Mouse (Mus musculus) midbrain, embryonic 10.5 days (tissue): ENCODE measurements around the gene Baiap2. TPM values are rescaled to one million over a fixed set of nuclear protein-coding genes. Genes with fewer than 3 reads are reported as not detected.
A peak's percentile ranks its signal among the peaks of the same experiment; 100 is the strongest.

Experiments used
- DNase-seq: peaks from one replicate; pipeline ENCODE4 v3.0.0-alpha.2; 2017; ENCODE audit warnings: low spot score
- H3K27ac ChIP-seq: fragments of 300-500 bp; sonication (generic); replicated peaks from 2 replicates; pipeline ENCODE4 v1.5.1; 2016; ENCODE audit warnings: mild to moderate bottlenecking
- H3K27me3 ChIP-seq: fragments of 300-500 bp; sonication (generic); 2 replicates; pipeline ENCODE4 v1.6.1; 2016; ENCODE audit warnings: low read depth, mild to moderate bottlenecking; ENCODE audit not compliant: poor library complexity, severe bottlenecking
- H3K36me3 ChIP-seq: fragments of 300-500 bp; sonication (generic); 2 replicates; pipeline ENCODE4 v1.6.1; 2016; ENCODE audit warnings: mild to moderate bottlenecking, moderate library complexity
- H3K4me1 ChIP-seq: fragments of 300-500 bp; sonication (generic); 2 replicates; pipeline ENCODE4 v1.6.1; 2016
- H3K4me3 ChIP-seq: fragments of 300-500 bp; sonication (generic); 2 replicates; pipeline ENCODE4 v1.5.1; 2016; ENCODE audit warnings: mild to moderate bottlenecking, moderate library complexity
- H3K9me3 ChIP-seq: fragments of 300-500 bp; sonication (generic); replicated peaks from 2 replicates; pipeline ENCODE4 v1.6.1; 2016; ENCODE audit warnings: mild to moderate bottlenecking
- WGBS: fragments of 180-500 bp; shearing (Covaris S2); methylation state at CpG from one replicate; pipeline ENCODE4 v1.1.7; 2016; 5-methylcytosine and 5-hydroxymethylcytosine counted together
- polyA plus RNA-seq: library from polyadenylated mRNA; unstranded; fragments of >200 nt; fragmentation: Nextera tagmentation; extraction: Ambion mirVana; gene quantifications from 2 replicates; pipeline ENCODE4 v1.2.1, GENCODE M21; 2016

Gene Baiap2
- 9.4 and 11.3 TPM in 2 replicates for polyA plus RNA-seq

DNA sequence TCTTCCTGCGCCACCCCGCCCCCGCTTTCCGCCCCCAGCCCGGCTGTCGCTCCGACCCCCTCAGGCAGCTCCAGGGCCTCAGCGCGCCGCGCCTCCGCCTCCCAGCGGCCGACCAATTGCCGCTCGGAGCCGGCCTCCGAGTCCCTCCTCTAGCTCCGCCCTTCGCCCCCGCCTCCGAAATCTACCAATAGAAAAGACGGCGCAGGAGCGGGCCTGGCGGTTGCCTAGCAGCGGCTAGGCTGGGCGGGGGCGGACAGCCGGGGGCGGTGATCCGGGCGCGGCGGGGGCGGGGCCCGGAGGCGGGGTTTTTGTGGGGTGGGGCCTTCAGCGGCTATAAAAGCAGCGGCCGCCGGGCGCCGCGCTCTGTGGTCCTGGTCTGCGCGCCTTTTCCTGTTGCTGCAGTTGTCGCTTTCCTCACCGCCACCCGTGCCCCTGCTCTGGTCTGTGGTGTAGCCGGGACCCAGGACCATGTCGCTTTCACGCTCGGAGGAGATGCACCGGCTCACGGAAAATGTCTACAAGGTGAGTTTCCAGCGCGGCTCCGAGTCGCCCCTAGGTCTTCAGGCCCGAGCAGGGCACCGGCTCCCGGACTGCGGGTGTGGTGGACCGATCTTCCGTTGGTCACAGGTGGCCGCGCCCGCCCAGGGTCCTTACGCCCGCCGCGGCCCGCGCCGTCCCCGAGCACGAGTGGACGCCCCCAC lies at the start of gene Baiap2:
TSS of gene Baiap2 (plus strand) at position 37 of the 701 bp plus-strand sequence.
- H3K36me3 ChIP-seq: no peaks in the 10 kb centered on the region
- peak; percentile 99 for DNase-seq
- peak within 1 kb of the TSS; percentile 85 for H3K4me3 ChIP-seq
- peaks cover 65% of the 10 kb centered on the region for H3K4me1 ChIP-seq
- peaks cover 62% of the 10 kb centered on the region for H3K27me3 ChIP-seq
- WGBS: under 1% methylated on average over 79 of the region's 79 CpGs
- no peaks in the 10 kb centered on the region for H3K9me3 ChIP-seq
- H3K27ac ChIP-seq: peak within 1 kb of the TSS; percentile 86

DNA sequence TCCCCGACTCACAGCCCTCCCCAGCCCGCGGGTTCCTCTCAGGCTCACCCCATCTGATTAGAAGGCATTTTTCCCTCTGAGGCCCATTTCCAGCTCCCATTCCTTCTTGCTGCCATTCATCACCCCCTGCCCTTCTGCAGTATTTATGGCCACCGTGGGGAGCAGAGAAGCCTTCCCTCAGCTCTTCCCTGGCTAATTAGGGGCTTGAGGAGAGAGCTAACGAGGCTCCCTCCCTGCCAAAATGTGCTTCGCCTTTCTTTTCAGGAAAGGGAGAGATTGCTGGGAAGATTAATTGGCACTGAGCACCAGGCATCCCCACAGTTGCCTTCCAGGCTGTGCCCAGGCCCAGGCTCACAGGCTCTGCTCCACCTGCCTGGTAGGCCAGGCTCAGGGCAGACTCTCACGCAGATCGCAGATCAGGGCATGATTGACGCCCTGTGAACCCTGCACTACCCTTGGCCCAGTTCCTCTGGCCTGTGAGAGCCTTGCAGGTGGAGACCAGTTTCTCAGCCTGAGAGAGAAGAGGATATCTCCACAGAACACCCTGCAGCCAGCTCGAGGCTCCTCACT lies 48.8 kb upstream of the Baiap2 start:
- Histone ChIP-seq H3K27me3 (no peaks in the 10 kb centered on the region), H3K4me3 (no peak overlapping the region), H3K4me1 (peaks cover 1% of the 10 kb centered on the region), H3K27ac (no peak overlapping the region), H3K36me3 (peaks cover 90% of the 10 kb centered on the region), H3K9me3 (no peaks in the 10 kb centered on the region)
- no peak for DNase-seq
- WGBS: 85% methylated on average over 10 of the region's 10 CpGs

DNA sequence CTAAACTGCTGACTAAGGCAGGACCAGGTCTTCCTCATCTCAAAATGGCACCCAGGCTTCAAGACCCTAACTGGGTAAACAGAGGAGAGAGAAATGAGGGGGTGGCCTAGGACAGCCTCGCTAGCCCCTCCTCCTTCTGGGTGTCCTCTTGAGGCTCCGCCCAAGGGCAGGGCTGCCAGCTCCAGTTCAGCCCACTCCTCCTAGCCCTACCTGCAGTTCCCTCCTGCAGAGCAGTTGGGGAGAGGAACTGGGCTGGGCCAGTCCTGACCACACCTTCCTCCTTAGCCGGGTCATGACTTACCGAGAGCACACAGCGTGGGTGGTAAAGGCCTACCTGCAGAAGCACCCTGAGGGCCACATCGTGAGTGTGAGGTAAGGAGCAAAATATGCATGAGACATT lies 47.9 kb upstream of the Baiap2 start:
- Histone ChIP-seq H3K4me3 (no peak overlapping the region), H3K27ac (no peak overlapping the region), H3K4me1 (peaks cover 10% of the 10 kb centered on the region), H3K9me3 (no peaks in the 10 kb centered on the region), H3K36me3 (peaks cover 89% of the 10 kb centered on the region), H3K27me3 (no peaks in the 10 kb centered on the region)
- WGBS: 76% methylated on average over 6 of the region's 6 CpGs
- no peak for DNase-seq

DNA sequence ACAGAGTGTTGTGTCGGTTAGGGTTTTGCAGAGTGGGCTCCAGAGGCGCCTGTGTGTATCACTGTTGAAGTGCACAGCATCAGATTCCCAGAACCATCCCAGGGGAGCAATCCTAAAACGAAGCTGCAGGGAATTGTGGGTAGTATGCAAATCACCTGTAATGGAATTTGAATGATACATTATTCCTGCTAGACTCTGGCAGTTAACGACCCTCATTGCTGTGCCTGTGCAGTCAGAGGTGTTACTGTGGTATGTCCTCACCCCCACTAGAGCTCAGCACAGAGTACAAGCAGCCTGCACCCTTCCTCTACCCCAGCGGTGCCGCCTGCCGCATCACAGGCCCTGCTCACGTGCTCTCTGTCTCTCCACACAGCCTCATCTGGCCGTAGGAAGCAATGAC lies 45.5 kb upstream of the Baiap2 start:
- Histone ChIP-seq H3K9me3 (no peaks in the 10 kb centered on the region), H3K27me3 (no peaks in the 10 kb centered on the region), H3K4me1 (peaks cover 12% of the 10 kb centered on the region), H3K27ac (no peak overlapping the region), H3K4me3 (no peak overlapping the region), H3K36me3 (peaks cover 67% of the 10 kb centered on the region)
- no peak for DNase-seq
- WGBS: 94% methylated on average over 9 of the region's 9 CpGs

DNA sequence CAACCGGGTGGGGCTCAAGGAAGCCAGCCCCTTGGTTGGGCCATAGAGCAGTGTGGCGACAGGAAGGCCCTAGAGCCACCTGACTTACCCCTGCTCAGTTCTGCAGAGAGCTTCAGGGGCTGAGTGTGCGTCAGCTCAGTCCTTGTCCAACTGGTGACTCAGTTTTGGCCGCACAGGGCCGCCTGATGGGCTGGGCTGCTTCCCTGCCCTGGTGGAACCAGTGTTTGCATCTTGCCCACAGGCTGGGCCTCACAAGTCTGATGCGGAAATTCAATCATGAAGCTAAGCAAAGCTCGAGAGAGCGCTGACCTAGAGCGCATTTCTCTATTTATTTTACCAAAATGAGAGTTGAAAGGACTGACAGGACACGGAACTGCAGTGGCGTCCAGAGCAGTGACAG lies 43.6 kb upstream of the Baiap2 start:
- no peak overlapping the region for H3K4me3 ChIP-seq
- H3K9me3 ChIP-seq: no peaks in the 10 kb centered on the region
- H3K36me3 ChIP-seq: peaks cover 54% of the 10 kb centered on the region
- H3K4me1 ChIP-seq: peaks cover 12% of the 10 kb centered on the region
- 0 out of 2 replicates have a peak overlapping the region, but pooled peaks have one; percentile 17 for H3K27ac ChIP-seq
- no peaks in the 10 kb centered on the region for H3K27me3 ChIP-seq
- 89% methylated on average over 11 of the region's 11 CpGs for WGBS
- no peak for DNase-seq

DNA sequence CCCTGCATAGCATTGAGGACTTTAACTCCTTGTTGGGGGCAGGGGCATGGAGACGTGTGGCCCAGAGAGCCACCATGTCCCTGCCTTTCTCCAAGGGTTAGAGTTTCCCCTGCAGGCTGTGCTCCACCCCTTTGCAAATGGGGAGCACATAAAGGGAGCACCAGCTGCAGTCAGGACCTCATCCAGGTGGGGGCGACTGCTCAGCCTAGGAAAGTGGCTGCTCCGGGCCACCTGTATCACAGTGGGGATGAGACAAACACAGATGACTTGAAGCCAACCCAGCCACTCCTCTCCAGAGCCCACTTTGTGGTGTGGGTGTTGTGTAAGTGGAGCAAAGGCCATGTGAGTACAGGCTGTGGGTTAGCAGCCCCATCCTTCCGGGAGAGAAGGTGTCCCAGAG lies 41.4 kb upstream of the Baiap2 start:
- H3K27me3 ChIP-seq: no peaks in the 10 kb centered on the region
- DNase-seq: no peak
- no peak overlapping the region for H3K4me3 ChIP-seq
- WGBS: 83% methylated on average over 4 of the region's 4 CpGs
- peaks cover 32% of the 10 kb centered on the region for H3K36me3 ChIP-seq
- H3K9me3 ChIP-seq: no peaks in the 10 kb centered on the region
- H3K27ac ChIP-seq: no peak overlapping the region
- peaks cover 20% of the 10 kb centered on the region for H3K4me1 ChIP-seq

DNA sequence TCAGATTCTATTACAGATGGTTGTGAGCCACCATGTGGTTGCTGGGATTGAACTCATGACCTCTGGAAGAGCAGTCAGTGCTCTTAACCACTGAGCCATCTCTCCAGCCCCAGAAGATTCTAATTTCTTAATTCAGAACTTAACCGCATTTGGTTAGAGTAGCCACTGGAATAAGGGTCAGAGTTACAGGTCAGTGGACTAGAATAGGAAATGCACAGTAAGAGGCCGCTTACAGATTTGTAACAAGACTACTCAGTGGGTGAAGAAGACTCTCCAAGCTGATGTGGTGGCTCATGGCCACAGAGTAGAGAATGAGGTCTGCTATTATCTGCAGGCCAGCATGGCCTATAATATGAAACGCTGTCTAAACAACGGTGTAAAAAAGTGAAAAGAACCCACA lies 39.7 kb upstream of the Baiap2 start:
- no peak for DNase-seq
- Histone ChIP-seq H3K4me3 (no peak overlapping the region), H3K27ac (no peak overlapping the region), H3K4me1 (peaks cover 26% of the 10 kb centered on the region), H3K9me3 (no peaks in the 10 kb centered on the region), H3K27me3 (no peaks in the 10 kb centered on the region), H3K36me3 (peaks cover 17% of the 10 kb centered on the region)
- WGBS: 81% methylated on average over 4 of the region's 4 CpGs

DNA sequence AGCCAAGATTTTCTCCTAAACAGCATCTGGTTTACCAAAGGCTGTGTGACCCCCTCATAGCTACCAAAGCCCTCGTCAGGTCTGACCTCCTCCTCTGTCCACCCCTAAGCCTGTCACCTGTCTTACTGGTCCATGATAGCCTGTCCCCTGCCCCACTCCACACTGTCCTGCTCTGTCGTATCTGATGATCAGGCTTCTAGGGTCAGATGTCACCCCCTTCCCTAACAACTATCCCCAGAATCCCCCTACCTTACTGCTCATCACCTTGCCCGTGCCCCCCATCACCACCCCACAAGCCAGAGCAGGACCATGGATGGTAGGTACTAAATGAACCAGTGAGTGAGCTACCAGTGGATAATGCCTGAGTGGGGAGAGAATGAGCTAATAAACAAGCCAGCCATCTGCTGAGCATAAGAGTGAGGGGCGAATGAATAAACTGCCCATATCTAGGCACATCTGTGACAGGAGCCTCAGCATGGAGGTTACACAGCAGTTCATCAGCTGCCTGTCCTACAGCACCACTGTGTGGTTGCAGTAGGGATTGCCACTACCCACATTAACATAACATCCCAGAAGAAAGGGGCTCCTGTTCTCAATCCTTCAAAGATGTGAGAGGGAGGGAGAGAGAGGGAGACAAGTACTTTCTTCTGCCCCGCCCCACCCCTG lies 37.8 kb upstream of the Baiap2 start:
- no peaks in the 10 kb centered on the region for H3K36me3 ChIP-seq
- no peak overlapping the region for H3K4me3 ChIP-seq
- H3K27ac ChIP-seq: no peak overlapping the region
- no peaks in the 10 kb centered on the region for H3K27me3 ChIP-seq
- no peaks in the 10 kb centered on the region for H3K9me3 ChIP-seq
- peak; percentile 66 for DNase-seq
- H3K4me1 ChIP-seq: peaks cover 26% of the 10 kb centered on the region
- 46% methylated on average over 5 of the region's 5 CpGs for WGBS

DNA sequence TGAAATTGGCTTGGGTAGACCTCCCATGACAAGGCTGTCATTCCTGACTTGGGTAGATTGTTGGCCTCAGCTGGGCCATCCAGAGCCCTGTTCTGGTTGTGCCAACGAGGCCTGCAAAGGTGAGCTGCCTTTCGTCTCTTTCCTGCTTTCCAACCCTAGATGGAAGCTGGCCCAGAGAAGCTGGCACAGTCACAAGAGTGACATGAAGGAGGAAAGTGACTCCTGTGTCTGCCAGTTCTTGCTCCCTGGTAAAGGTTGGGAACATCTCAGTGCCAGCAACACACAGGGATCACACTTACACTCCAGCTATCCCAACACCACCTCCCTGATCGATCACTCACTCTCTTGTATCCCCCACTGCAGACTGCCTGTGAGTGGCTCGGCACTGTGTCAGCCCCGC lies 36.8 kb upstream of the Baiap2 start:
- Histone ChIP-seq H3K36me3 (no peaks in the 10 kb centered on the region), H3K27ac (no peak overlapping the region), H3K4me3 (no peak overlapping the region), H3K9me3 (no peaks in the 10 kb centered on the region), H3K27me3 (no peaks in the 10 kb centered on the region), H3K4me1 (peaks cover 28% of the 10 kb centered on the region)
- 87% methylated on average over 5 of the region's 5 CpGs for WGBS
- DNase-seq: no peak

DNA sequence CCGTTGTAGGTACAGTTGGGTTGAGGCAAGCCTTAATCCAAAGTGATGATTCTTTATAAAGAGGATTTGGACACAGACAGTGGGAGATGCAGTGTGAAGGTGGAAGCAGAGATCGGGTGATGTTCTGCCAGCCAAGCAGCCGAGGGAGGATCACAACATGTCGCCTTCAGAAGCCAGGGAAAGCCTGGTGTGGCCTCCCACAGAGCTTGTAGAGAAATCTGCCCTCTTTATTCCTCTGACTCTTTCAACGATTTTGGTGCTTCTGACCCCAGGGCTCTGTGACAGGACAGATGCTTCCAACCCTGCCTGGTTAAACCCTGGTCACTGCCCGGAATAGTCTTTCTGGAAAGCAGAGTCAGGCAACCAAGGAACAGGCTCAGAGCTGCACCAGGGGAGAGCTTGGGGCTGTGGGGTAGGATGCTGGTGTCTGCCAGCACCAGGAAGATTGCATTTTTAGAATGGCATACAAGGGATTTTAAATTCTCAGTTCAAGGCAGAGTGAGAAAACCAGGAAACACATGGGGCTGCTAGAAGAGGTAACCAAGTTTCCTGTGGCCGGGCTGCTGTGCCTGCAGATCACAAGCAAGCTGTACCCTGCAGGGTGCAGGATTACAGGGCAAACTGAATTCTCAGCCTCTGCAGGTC lies 35.4 kb upstream of the Baiap2 start:
- Histone ChIP-seq H3K4me3 (no peak overlapping the region), H3K36me3 (no peaks in the 10 kb centered on the region), H3K9me3 (no peaks in the 10 kb centered on the region), H3K27ac (no peak overlapping the region), H3K4me1 (peaks cover 28% of the 10 kb centered on the region), H3K27me3 (no peaks in the 10 kb centered on the region)
- no peak for DNase-seq
- WGBS: 28% methylated on average over 7 of the region's 7 CpGs

DNA sequence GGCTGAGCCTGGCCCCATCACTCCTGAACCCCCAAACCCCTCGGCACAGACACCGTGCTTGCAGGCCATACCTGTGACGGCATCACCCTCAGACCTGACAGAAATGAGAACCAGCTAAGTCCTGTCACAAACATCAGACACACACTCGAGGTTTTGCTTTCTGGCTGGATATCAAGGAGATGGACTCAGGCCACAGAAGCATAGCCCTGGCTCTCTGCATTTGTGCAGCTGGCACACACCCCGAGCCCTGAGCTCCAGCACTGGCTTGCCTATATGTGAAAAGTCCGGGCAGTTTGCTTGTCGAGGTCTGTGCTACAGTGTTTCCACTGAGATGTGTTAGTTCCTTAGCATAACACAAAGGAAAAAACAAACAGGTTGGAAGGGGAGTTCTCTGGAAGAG lies 34.9 kb upstream of the Baiap2 start:
- H3K4me3 ChIP-seq: no peak overlapping the region
- H3K27me3 ChIP-seq: no peaks in the 10 kb centered on the region
- DNase-seq: no peak
- no peak overlapping the region for H3K27ac ChIP-seq
- no peaks in the 10 kb centered on the region for H3K9me3 ChIP-seq
- WGBS: 43% methylated on average over 7 of the region's 7 CpGs
- H3K4me1 ChIP-seq: peaks cover 32% of the 10 kb centered on the region
- H3K36me3 ChIP-seq: no peaks in the 10 kb centered on the region

DNA sequence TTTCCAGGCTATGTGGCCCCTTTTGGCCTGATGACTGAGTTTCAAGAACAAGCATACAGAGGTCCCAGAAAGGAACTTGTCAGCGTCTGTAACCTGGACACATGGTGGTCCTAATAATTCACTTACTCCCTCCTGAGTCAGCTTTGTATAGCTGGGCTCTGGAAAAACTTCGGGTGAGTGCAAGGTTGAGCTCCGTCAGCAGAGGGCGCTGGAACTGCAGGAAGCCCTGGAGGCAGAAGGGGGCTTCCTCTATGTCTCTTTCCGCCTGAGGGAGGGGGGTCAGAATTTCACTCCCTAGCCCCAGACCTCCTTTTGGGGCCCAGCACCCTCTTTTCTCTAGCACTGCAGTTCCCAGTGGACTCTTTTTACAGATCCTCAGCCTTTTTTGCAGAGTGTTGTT lies 33.1 kb upstream of the Baiap2 start:
- H3K4me3 ChIP-seq: peak overlapping the region; percentile 22
- H3K27me3 ChIP-seq: no peaks in the 10 kb centered on the region
- H3K4me1 ChIP-seq: peaks cover 46% of the 10 kb centered on the region
- WGBS: 1% methylated on average over 5 of the region's 5 CpGs
- H3K9me3 ChIP-seq: no peaks in the 10 kb centered on the region
- no peaks in the 10 kb centered on the region for H3K36me3 ChIP-seq
- peak; percentile 80 for DNase-seq
- peak overlapping the region; percentile 53 for H3K27ac ChIP-seq

DNA sequence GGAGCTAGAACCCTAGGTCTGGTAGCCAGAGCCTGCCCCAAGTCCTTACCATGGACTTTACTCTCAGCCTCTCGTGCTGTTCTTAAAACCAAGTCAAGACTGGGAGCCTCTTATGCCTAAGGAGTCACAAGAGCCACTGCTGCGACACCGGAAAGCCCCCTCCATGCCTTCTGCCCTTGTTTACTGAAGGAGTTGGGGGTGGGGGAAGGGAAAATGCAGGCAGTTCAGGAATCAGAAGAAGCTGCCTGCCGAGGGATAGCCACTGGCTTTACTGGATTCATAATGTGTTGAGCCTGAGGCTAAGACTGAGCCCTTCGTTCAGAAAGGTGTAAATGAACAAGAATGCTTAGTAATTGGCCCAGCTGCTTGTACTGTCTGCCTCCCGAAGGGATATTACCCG lies 29.7 kb upstream of the Baiap2 start:
- peak overlapping the region; percentile 97 for H3K4me3 ChIP-seq
- no peaks in the 10 kb centered on the region for H3K9me3 ChIP-seq
- peaks cover 48% of the 10 kb centered on the region for H3K4me1 ChIP-seq
- H3K27ac ChIP-seq: peak overlapping the region; percentile 96
- H3K36me3 ChIP-seq: peaks cover 26% of the 10 kb centered on the region
- DNase-seq: no peak
- no peaks in the 10 kb centered on the region for H3K27me3 ChIP-seq
- WGBS: 12% methylated on average over 7 of the region's 7 CpGs
